Mouse (Mus musculus) embryonic stem cell, embryonic (primary cell): Measurements from ENCODE around the gene Ptprq.

Experiments used
- CTCF ChIA-PET, 4 experiments: fragments of 300-600 bp in 2 of 4; fragments of 350-600 bp in 2 of 4; sonication (Branson Sonifier 250); formaldehyde crosslinking; loops; one replicate each; lab custom pipeline; 2022; ENCODE audit warnings: inconsistent platforms in 2 of 4; lab: Charles Lee
- POLR2A ChIA-PET, 4 experiments: fragments of 300-600 bp in 2 of 4; fragments of 350-600 bp in 2 of 4; sonication (Branson Sonifier 250); formaldehyde crosslinking; loops; one replicate each; lab custom pipeline; 2022; ENCODE audit warnings: antibody characterized with exemption in 4 of 4, inconsistent platforms in 1 of 4; lab: Charles Lee

The Ptprq gene

DNA sequence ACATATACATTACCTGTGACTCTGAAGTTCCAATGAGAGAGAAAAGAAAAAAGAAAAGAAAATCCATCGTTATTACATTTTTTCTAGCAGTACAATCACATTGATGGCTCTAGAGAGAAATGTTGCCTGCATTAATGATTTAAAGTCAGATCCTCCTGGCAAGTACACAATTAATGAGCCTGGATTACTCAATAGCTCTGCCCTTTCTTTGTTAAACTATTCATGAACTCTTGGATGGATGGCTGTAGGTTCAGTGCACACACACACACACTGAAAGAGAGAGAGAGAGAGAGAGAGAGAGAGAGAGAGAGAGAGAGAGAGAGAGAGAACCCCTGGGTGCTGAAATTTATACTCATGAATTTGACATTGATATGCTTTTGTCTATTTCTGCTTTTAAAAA, at the start of gene Ptprq:
Gene Ptprq (minus strand): TSS at position 246 of the 400 bp plus-strand sequence.
- POLR2A ChIA-PET, result no interaction called here
- CTCF ChIA-PET, result no interaction called here

DNA sequence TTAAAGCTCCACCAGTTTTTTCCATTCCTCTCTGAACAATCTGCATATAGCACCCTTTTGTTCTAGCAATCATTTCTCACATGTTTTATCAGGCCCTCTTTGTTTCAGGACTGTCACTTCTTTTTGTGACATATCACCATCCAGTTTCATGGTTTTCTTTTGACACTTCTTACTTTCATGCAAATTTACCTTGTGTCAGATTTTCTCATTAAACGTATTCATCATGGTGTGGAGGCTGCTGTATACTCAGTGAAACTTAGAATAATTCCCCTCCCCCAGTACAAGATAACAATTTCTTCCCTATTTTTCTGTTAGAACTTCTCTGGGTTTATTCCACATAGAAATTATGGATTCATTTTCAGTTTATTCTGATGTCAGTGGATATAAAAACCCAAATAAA, 39.8 kb upstream of the Ptprq start:
- CTCF ChIA-PET, result no interaction called here
- POLR2A ChIA-PET, result no interaction called here

DNA sequence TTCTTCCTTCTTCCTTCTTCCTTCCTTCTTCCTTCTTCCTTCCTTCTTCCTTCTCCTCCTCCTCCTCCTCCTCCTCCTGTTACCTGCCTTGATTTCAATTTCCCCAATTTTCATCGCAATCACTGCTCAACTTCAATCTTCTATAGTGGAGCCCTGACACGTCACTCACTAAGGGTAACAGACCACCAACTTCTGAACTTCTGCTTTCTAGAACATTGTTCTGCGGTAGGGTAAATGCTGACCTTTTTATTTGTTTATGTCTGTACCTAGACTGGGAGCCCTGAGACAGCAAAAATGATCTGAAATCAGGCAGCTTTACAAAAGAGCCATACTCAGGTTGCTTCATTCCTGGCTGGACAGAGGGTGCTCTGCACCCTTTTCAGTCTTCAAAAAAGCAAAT, 33.6 kb upstream of the Ptprq start:
- POLR2A ChIA-PET, result no interaction called here
- CTCF ChIA-PET, result interaction anchor here in 1 of 4 experiments (0.6 kb wide), 1 partner anchor 61 kb away, joined by 3 read pairs; no protein-coding TSS in a partner anchor

DNA sequence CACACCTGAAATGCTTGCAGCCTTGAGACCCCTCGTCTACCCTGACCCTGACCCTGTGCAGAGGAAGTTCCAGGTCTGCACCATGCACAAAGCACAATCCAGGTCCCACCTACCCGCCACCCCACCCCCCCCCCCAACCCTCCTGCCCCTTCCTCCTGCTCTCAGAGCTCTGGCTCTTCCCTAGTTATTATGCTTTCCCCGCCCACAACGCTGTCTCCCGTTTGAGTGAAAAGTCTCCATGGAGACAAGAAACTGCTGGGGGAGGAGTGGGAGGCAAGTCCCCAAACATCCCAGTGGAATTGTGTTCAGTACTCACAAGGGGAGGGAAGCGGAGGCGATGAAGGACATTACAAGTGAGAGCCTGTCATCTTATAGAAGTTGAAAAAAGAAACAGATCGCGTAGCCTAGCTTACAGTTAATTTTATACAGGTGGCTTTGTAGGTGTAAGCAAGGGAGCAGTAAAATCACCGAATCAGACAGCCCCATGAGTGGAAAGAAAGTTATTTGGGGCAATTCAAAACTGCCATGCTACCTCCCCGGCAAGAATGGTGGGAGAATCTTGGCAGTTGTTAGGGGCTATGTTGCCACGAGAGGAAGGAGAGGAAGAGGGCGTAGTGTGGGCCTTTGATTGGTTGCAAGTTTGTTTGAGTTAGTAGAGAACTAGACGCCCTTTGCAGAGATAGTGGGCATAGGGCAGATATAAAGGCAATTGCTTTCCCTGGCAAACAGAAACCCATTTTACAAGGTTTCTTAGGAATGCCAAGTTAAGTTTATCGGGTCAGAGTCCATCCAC, 32.7 kb upstream of the Ptprq start:
- ChIA-PET POLR2A (interaction anchor here in 2 of 4 experiments (0.6 kb wide), 2 partner anchors 24 to 88 kb away, joined by 4 read pairs; no protein-coding TSS in a partner anchor), CTCF (interaction anchor here in 2 of 4 experiments (0.6 kb wide), 3 partner anchors 62 to 538 kb away, joined by 3 to 5 read pairs (median 4); no protein-coding TSS in a partner anchor)

DNA sequence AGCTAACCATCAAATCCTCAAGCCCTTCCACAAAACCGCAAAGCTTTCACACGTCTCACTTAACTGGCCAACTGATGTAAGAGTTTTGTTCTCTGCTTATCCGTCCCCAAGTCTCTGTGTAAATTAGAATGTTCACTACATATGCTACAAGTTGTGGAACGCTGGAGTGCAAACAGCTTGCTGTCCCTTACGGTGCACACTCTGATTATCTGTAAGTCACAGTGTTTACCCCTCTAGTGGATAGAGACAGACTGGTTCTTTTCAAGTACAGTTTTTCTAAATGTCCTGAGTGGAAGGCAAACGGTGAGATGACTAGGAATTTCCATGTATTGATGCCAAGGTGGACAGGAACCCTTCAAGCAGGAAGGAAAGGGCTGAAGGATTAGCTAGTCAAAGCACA, 32.1 kb upstream of the Ptprq start:
- ChIA-PET CTCF (interaction anchor here in 1 of 4 experiments (0.6 kb wide), 1 partner anchor 309 kb away, joined by 5 read pairs; no protein-coding TSS in a partner anchor), POLR2A (no interaction called here)

DNA sequence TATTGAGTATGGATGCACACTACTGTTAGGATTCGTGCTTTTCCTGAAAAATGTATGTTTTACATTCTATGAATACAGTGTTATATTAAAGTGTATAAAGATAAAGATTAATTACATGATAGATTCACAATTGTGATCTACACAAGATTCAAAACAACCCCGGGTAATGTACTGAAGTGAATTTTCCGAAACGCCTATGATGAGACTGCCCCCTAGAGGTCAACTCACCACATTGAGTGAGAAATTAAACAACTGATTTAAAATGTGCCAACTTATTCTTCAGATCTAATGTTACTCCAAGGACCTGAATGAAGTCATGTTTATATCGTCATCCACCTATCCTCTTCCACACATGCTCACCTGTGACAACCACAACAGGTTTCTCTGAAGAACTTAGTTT, 27.7 kb upstream of the Ptprq start:
- CTCF ChIA-PET, result interaction anchor here in 2 of 4 experiments (0.6 to 1.4 kb wide), 4 partner anchors 301 to 1264 kb away, joined by 3 to 7 read pairs (median 3); no protein-coding TSS in a partner anchor
- POLR2A ChIA-PET, result no interaction called here

DNA sequence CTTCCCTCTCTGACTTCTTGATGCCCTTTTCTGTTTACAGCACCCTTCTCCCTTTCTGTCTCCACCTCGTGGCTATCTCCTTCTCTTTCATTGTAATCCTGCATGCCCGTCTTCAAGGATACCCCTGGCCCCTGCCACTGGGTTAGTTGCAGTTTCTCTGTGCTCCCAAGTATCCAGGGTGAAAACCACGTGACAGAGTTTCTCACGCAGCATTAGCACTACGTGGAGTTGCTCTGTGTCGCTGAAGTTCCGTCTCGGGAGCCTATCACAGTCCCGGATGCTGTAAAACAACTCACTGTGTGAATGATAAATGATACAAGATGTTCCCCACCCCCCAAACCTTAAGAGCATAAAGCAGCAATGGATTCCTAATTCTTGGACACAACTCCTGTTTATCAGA, 26.9 kb upstream of the Ptprq start:
- ChIA-PET POLR2A (no interaction called here), CTCF (no interaction called here)

DNA sequence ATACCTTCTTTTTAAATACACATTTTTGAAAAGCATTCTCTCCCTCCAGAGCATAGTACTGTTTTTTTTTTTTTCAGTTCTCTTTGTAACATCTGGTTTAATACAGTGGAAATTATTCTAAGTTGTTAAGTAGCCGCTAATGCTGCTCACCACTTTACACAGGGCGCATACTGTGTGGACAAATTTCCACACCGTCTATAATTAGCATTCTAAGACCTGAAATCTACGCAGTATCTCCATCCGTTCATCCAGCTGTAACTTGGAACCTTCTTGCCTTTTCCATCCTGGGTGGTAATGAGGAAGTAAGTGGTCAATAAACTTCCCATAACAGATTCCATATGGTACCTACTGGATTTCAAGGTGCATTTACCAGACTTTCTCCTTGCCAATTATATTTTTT, 20.0 kb upstream of the Ptprq start:
- POLR2A ChIA-PET, result no interaction called here
- CTCF ChIA-PET, result no interaction called here

DNA sequence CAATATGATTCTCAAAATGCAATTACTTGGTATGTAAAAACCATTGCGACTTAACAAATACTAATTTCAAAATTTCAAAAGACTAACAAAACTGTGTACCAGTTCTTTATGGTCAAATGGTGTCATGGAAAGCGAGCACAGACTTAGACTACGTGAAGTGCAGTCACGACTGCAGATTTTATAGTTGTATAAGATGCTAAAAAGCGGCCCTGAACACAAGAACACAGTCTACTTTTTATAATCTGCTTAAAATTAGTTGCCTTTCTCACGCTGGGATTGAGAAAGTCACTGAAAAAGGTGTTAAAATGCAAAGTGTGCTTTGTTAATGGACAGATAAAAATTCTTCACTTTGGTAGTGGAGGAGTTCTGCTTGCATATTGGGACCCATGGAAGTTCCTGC, 17.9 kb upstream of the Ptprq start:
- ChIA-PET POLR2A (no interaction called here), CTCF (no interaction called here)

DNA sequence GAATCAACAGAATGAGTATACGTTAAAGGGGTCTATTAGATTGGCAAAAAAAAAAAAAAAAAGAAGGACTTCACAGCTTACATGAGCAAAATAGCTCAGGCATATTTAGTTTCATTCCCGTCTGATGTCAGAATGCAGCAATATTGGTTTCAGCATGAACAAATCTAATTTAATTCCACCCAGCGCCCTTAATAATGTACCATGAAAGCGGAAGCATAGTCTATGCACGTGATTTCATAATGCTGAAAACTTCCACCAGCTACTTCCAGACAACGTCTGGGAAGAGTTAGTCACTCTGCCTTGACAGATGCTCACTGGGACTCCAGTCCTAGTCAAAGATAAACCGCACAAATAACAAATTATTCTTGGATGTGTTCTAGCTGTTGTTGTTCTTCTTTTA, 15.6 kb upstream of the Ptprq start:
- ChIA-PET POLR2A (interaction anchor here in 1 of 4 experiments (0.6 kb wide), 1 partner anchor 371 kb away, joined by 7 read pairs; no protein-coding TSS in a partner anchor), CTCF (no interaction called here)

DNA sequence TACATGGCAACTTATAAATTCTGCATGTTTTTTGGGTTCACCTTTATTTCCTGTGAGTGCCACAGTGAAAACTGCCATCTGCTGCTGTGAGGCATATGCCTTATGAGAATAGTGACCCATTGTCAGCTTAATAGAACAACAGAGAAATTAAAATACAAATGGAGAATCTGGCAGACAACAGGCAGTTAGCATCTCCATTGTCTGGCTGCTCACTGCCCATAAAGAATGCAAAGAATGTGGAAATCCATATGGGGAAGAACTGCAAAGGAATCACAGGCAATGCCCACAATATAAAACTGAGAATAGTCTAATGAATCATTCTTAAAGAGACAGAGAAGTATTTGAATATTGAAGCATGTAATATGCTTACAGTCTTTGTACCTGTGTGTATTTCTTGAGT, 14.5 kb upstream of the Ptprq start:
- POLR2A ChIA-PET, result no interaction called here

DNA sequence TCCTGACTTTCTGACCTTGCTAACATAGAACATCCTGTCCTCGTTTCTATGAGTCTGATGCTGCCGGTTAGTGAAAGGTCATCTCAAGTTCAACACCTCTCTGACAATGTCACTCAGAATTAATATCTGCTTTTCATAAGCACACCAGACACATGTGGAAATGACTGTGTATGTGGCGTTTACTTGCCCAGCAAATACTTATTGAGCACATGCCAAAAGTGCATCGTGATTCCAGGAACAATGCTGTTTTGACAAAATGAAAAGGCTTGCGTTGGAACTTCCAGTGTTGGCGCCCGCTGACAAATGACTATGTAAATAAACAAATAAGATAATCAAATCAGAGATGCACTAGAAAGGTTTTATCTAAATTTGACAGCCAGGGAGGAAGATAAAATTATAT, 5.8 kb upstream of the Ptprq start:
- POLR2A ChIA-PET, result interaction anchor here in 1 of 4 experiments (0.7 kb wide), 1 partner anchor 1876 kb away, joined by 5 read pairs; no protein-coding TSS in a partner anchor
- CTCF ChIA-PET, result no interaction called here

More for the DNA sequence above, 14.5 kb upstream of the Ptprq start:
- CTCF ChIA-PET, result no interaction called here

DNA sequence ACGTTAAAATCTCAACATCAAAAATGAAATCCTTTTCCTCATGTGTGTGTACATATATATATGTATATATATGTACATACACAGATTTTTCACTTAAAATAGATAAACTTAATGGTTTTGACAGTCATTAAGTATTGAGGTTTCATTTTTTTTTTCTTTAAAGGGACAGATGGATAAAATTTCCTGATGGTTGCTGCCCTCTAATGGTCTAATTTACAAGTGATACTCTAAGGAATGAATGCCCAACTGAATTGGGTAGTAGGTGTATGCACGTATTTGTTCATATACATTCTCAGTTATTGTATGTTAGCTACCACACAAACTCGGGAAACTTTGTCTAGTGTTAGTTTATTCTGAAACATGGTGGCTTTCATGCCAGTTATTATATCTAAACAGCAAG, 15.4 kb downstream of the Ptprq start:
- POLR2A ChIA-PET, result no interaction called here
- CTCF ChIA-PET, result no interaction called here

DNA sequence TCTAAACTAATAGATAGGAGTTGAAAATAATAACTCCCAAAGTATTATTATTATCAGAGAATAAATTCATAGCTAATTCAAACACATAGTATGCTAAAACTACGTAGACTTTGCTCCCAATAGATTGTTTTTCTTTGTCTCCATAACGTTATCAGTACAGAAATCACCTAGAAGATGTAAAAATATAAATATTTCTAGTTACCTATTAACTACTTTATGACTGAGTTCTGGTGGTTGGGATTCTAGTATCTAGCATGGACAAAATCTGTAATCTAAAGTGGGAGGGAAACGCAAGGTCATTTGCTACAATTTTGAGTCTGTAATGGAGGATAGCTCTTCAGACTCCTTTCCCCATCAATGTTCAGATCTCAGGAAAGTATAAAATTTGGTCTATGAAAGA, 18.9 kb downstream of the Ptprq start:
- ChIA-PET POLR2A (no interaction called here), CTCF (no interaction called here)

DNA sequence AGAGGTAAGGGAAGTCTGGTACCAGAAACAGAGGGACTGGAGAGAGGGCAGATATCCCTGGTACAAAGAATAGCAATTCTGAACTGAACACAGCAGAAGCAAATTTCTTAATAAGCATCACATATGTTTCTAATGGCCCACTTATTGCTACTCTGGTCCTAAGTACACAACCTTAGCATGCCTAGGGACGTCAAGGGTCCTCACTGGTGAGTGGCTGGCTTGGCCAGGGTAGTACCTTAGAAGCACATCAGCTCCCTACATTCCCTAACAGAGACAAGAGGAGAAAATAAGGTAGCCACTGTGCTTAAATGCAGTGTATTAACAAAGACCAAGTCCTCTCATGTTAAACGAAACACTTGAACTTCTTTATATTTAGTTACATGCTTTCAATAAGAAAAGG, 21.1 kb downstream of the Ptprq start:
- ChIA-PET POLR2A (no interaction called here), CTCF (no interaction called here)

DNA sequence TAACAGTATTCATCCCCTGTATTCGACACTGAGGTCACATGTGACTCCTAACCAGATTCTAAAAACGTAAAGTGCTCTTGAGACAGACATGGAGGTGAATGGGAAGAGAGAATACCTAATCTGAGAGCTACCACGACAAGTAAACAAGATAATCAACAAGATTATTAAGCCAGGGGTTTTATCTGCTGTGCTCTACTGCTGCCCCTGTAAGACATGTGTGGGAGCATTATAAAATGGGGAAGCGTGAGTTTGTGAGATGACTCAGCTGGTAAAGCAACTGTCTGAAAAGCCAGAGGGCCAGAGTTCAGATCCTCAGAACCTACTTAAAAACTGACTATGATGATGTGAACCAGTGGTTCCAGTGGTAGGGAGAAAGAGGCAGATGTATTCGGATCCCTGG, 22.7 kb downstream of the Ptprq start:
- POLR2A ChIA-PET, result no interaction called here

DNA sequence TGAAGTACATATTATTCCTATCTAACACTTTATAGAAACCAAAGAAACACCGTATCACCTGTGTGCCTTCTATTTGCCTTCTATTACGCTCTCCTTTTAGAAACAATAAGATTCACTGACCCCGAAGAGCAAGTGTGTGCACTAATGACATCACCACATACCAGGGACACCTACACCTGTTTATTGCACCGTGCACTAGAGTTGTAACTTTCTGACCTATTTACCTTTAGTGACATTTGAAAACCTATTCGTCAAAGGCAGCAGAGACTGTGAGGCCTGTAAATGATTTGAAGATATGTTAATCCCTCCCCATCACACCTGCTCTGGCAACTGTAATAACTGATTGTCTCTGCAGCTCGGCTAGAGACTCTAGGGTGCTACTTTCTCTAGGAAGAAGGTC, 32.5 kb downstream of the Ptprq start:
- CTCF ChIA-PET, result no interaction called here
- POLR2A ChIA-PET, result no interaction called here

More for the DNA sequence above, 22.7 kb downstream of the Ptprq start:
- CTCF ChIA-PET, result no interaction called here

DNA sequence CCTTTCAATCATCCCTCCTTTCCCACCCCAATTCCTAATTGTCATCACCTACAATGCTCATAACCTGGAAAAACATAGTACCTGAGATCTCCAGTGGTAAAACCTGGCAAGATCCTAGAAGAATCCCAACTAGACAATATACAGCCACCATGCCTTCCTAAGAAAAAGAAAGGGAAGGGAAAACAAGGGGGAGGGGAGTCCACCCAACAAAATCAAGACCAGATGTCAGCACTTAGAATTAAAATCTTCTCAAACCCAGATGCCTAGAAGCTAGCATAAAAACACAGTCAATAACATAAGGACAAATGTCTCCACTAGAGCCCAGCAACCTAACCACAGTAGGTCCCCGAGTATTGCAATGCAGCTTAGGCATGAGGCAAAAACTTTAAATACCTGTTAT, 43.9 kb downstream of the Ptprq start:
- POLR2A ChIA-PET, result no interaction called here

DNA sequence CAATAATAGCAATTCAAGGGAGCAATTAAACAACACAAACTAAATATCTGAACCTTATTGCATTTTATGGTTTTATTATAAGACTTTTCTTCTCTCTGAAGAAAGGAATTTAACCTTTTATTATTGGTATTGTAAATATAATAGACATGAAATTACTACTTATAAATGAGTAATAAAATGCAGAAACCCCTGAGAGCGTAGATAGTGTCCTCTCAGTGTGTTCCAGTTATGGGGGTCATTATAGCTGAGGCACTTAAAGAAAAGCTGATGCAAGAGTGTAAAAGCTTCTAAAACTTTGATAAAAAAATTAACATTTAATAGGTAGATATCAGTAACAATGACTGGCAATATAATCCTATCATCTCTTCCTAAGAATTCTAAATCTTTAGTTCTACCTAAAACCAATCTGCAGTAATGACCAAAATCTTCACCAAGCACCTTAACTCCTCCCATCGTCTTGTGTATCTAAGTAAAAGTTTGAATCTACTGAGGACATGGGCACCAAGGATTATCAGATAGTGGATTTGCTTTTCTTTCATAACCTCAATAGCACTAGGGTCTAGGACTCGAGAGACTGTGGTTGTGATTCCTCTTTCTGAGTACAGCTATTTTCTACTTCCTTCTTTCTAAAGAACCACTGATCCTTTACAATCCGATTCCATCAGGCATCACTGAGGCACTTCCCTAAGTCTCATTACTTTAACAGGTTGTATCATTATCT, 51.3 kb downstream of the Ptprq start:
- POLR2A ChIA-PET, result no interaction called here
- CTCF ChIA-PET, result no interaction called here

More for the DNA sequence above, 43.9 kb downstream of the Ptprq start:
- CTCF ChIA-PET, result no interaction called here

DNA sequence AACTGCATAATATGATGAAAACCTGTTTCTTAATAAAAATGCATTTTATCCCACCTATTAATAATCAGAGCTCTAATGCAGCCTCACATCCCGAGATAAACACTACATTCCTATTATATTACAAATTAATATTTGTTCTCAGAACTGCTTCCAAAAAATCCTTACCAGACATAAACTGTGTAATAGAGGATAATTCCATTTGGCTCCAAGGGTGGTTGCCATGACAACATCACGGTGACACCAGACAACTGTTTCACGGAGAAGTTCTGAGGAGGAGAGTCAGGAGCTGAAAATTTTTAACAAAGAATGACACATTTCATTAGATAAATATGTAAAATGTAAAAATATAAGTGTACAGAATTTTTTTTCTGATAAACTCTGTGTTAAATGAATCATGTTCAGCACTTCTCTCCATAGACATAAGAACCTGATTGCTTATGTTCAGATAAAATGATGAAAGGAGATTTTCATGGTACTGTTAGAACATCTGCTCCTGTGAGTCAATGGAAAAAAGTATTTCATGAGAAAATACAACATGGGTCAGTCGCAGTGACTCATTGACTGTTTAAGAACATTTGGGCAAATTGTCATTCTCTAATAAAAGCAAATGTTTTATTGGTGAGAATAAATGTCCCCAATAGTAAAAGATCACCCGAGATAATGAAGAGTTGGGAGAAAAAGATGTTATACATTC, 57.3 kb downstream of the Ptprq start:
- CTCF ChIA-PET, result no interaction called here
- POLR2A ChIA-PET, result no interaction called here
